Mouse (Mus musculus) testis, adult 2 months (tissue): ENCODE measurements around the gene Itgb2. TPM values are rescaled to one million over a fixed set of nuclear protein-coding genes. Genes with fewer than 3 reads are reported as not detected.
A peak's percentile ranks its signal among the peaks of the same experiment; 100 is the strongest.

Source experiments
- H3K27ac ChIP-seq: fragments of 200-500 bp; 2 replicates; pipeline ENCODE4 v1.5.1; 2012; ENCODE audit warnings: low read depth, low read length; ENCODE audit not compliant: control insufficient read depth, insufficient read depth
- H3K27me3 ChIP-seq: fragments of 200-500 bp; 2 replicates; pipeline ENCODE4 v1.6.1; 2012; ENCODE audit warnings: mild to moderate bottlenecking, low read length, moderate library complexity; ENCODE audit not compliant: control insufficient read depth, insufficient read depth
- H3K36me3 ChIP-seq: fragments of 200-500 bp; 2 replicates; pipeline ENCODE4 v1.6.1; 2012; ENCODE audit warnings: mild to moderate bottlenecking, low read length; ENCODE audit not compliant: control insufficient read depth, insufficient read depth
- H3K4me1 ChIP-seq: fragments of 200-500 bp; 2 replicates; pipeline ENCODE4 v1.6.1; 2012; ENCODE audit warnings: low read length; ENCODE audit not compliant: control insufficient read depth, insufficient read depth
- H3K4me3 ChIP-seq: fragments of 200-500 bp; 2 replicates; pipeline ENCODE4 v1.5.1; 2012; ENCODE audit warnings: low read depth, mild to moderate bottlenecking, low read length, moderate library complexity, mixed read lengths; ENCODE audit not compliant: control insufficient read depth
- CTCF ChIP-seq: fragments of 200-500 bp; IDR thresholded peaks from 2 replicates; pipeline ENCODE4 v1.5.1; 2012; ENCODE audit warnings: low read depth, mild to moderate bottlenecking, inconsistent platforms, low read length, moderate library complexity; ENCODE audit not compliant: control insufficient read depth, insufficient read depth, insufficient replicate concordance
- POLR2A ChIP-seq: fragments of 200-500 bp; IDR thresholded peaks from 2 replicates; pipeline ENCODE4 v1.6.1; 2012; ENCODE audit warnings: low read depth, mild to moderate bottlenecking, inconsistent platforms, low read length, moderate library complexity; ENCODE audit not compliant: control insufficient read depth
- polyA plus RNA-seq: library from polyadenylated mRNA; depleted of rRNA; stranded (reverse); fragments of >200 nt; gene quantifications from 2 replicates; pipeline ENCODE4 v1.2.3, GENCODE M21; 2012

Itgb2 gene
- polyA plus RNA-seq, 1 experiment: 0.77 TPM

GRCm38 (mm10) chr10:77556631-77557030 is 26.6 kb downstream of the Itgb2 start:
- Histone ChIP-seq H3K4me3 (no peak overlapping the region), H3K27me3 (no peaks in the 10 kb centered on the region), H3K4me1 (no peaks in the 10 kb centered on the region), H3K36me3 (no peaks in the 10 kb centered on the region), H3K27ac (no peak overlapping the region)
- TF ChIP-seq POLR2A: no peak
- no peak for TF ChIP-seq CTCF

GRCm38 (mm10) chr10:77557641-77558040 is 27.6 kb downstream of the Itgb2 start:
- TF ChIP-seq POLR2A (no peak), CTCF (no peak; the same call in 1 of the 2 replicates)

GRCm38 (mm10) chr10:77560090-77560489 is 30.0 kb downstream of the Itgb2 start:
- H3K27ac ChIP-seq: no peak overlapping the region
- H3K4me1 ChIP-seq: no peaks in the 10 kb centered on the region
- no peaks in the 10 kb centered on the region for H3K27me3 ChIP-seq
- no peaks in the 10 kb centered on the region for H3K36me3 ChIP-seq
- H3K4me3 ChIP-seq: no peak overlapping the region
- TF ChIP-seq POLR2A (no peak), CTCF (no peak)

More at GRCm38 (mm10) chr10:77557641-77558040, 27.6 kb downstream of the Itgb2 start:
- Histone ChIP-seq H3K36me3 (no peaks in the 10 kb centered on the region), H3K4me1 (no peaks in the 10 kb centered on the region), H3K27ac (no peak overlapping the region), H3K27me3 (no peaks in the 10 kb centered on the region), H3K4me3 (no peak overlapping the region)

GRCm38 (mm10) chr10:77560830-77561229 is 30.8 kb downstream of the Itgb2 start:
- TF ChIP-seq POLR2A: no peak
- TF ChIP-seq CTCF: no peak
- Histone ChIP-seq H3K27ac (no peak overlapping the region), H3K4me3 (no peak overlapping the region), H3K36me3 (no peaks in the 10 kb centered on the region), H3K4me1 (no peaks in the 10 kb centered on the region), H3K27me3 (no peaks in the 10 kb centered on the region)

- H3K36me3 ChIP-seq: no peaks in the 10 kb centered on the region
- TF ChIP-seq POLR2A (no peak), CTCF (no peak)
- H3K4me3 ChIP-seq: peak overlapping the region; percentile 9; the same call in 1 of the 2 replicates
- H3K27me3 ChIP-seq: no peaks in the 10 kb centered on the region
- no peak overlapping the region for H3K27ac ChIP-seq
- no peaks in the 10 kb centered on the region for H3K4me1 ChIP-seq
Measured at GRCm38 (mm10) chr10:77561508-77561907, 31.5 kb downstream of the Itgb2 start.

GRCm38 (mm10) chr10:77565005-77565404 is 35.0 kb downstream of the Itgb2 start:
- Histone ChIP-seq H3K4me1 (peaks cover 6% of the 10 kb centered on the region), H3K4me3 (no peak overlapping the region), H3K27me3 (no peaks in the 10 kb centered on the region), H3K27ac (no peak overlapping the region), H3K36me3 (no peaks in the 10 kb centered on the region)
- TF ChIP-seq POLR2A: no peak
- no peak for TF ChIP-seq CTCF

GRCm38 (mm10) chr10:77566651-77567050 is 36.6 kb downstream of the Itgb2 start:
- TF ChIP-seq POLR2A (no peak), CTCF (peak; percentile 93)
- Histone ChIP-seq H3K36me3 (no peaks in the 10 kb centered on the region), H3K4me3 (no peak overlapping the region), H3K4me1 (peaks cover 9% of the 10 kb centered on the region), H3K27me3 (no peaks in the 10 kb centered on the region), H3K27ac (no peak overlapping the region)

- TF ChIP-seq POLR2A: no peak
- TF ChIP-seq CTCF: no peak
- Histone ChIP-seq H3K36me3 (no peaks in the 10 kb centered on the region), H3K27me3 (no peaks in the 10 kb centered on the region), H3K4me3 (no peak overlapping the region), H3K27ac (no peak overlapping the region), H3K4me1 (peaks cover 9% of the 10 kb centered on the region)
Measured at GRCm38 (mm10) chr10:77569481-77569880, 39.4 kb downstream of the Itgb2 start.
